Mouse (Mus musculus): ENCODE measurements around the gene Spata31d1d. TPM values are rescaled to one million over a fixed set of nuclear protein-coding genes. Genes with fewer than 3 reads are reported as not detected.
"Not testable (repeated sequence)": the region's sequence is repeated elsewhere in the genome, so short reads cannot be mapped to it uniquely, and the experiment has no call there.

The Spata31d1d gene
- total RNA-seq (2021): not detected
- long read RNA-seq: 0 reads

GRCm38 (mm10) chr13:59731652-59732051, at the start of gene Spata31d1d:
Gene Spata31d1d (minus strand): TSS chr13:59731752.
- DNase-seq (ENCODE audit: low spot score in 2 of 2): no peak

- not testable (repeated sequence) for DNase-seq (ENCODE audit: low spot score in 2 of 2)
Observed at GRCm38 (mm10) chr13:59779744-59780264, 48.3 kb upstream of the Spata31d1d start.

- no peak for DNase-seq (ENCODE audit: low spot score in 2 of 2)
Observed at GRCm38 (mm10) chr13:59779213-59779612, 47.7 kb upstream of the Spata31d1d start.

- DNase-seq (ENCODE audit: low spot score in 2 of 2): no peak
Observed at GRCm38 (mm10) chr13:59775168-59775567, 43.6 kb upstream of the Spata31d1d start.

- DNase-seq (ENCODE audit: low spot score in 2 of 2): peak in 1 of 2 experiments; percentile 57
Observed at GRCm38 (mm10) chr13:59771257-59771656, 39.7 kb upstream of the Spata31d1d start.

- DNase-seq (ENCODE audit: low spot score in 2 of 2): peak in 1 of 2 experiments; percentile 25
Observed at GRCm38 (mm10) chr13:59770847-59771246, 39.3 kb upstream of the Spata31d1d start.

- DNase-seq (ENCODE audit: low spot score in 2 of 2): peak; percentile 84 to 90
Observed at GRCm38 (mm10) chr13:59770164-59770562, 38.6 kb upstream of the Spata31d1d start.

GRCm38 (mm10) chr13:59769296-59770163, 38.0 kb upstream of the Spata31d1d start, which contains the start of gene Isca1:
Gene Isca1 (minus strand): TSS chr13:59769810.
- peak; percentile 98 to 100 for DNase-seq (ENCODE audit: low spot score in 2 of 2)

- DNase-seq (ENCODE audit: low spot score in 2 of 2): no peak
Observed at GRCm38 (mm10) chr13:59768531-59768930, 37.0 kb upstream of the Spata31d1d start.

GRCm38 (mm10) chr13:59766786-59767515, 35.4 kb upstream of the Spata31d1d start:
- DNase-seq (ENCODE audit: low spot score in 2 of 2): no peak

- no peak for DNase-seq (ENCODE audit: low spot score in 2 of 2)
Observed at GRCm38 (mm10) chr13:59762791-59763190, 31.2 kb upstream of the Spata31d1d start.

- DNase-seq (ENCODE audit: low spot score in 2 of 2): no peak
Observed at GRCm38 (mm10) chr13:59756906-59757305, 25.4 kb upstream of the Spata31d1d start.

- no peak for DNase-seq (ENCODE audit: low spot score in 2 of 2)
Observed at GRCm38 (mm10) chr13:59750310-59750709, 18.8 kb upstream of the Spata31d1d start.

GRCm38 (mm10) chr13:59746711-59747110, 15.2 kb upstream of the Spata31d1d start, which contains the start of gene 1700014D04Rik:
Gene 1700014D04Rik (minus strand): TSS chr13:59746752.
- peak in 1 of 2 experiments; percentile 35 for DNase-seq (ENCODE audit: low spot score in 2 of 2)

- DNase-seq (ENCODE audit: low spot score in 2 of 2): no peak
Observed at GRCm38 (mm10) chr13:59746164-59746563, 14.6 kb upstream of the Spata31d1d start.

- no peak for DNase-seq (ENCODE audit: low spot score in 2 of 2)
Observed at GRCm38 (mm10) chr13:59745462-59745861, 13.9 kb upstream of the Spata31d1d start.

GRCm38 (mm10) chr13:59741697-59742096, 10.1 kb upstream of the Spata31d1d start:
- no peak for DNase-seq (ENCODE audit: low spot score in 2 of 2)

- DNase-seq (ENCODE audit: low spot score in 2 of 2): no peak
Observed at GRCm38 (mm10) chr13:59741096-59741495, 9.5 kb upstream of the Spata31d1d start.

GRCm38 (mm10) chr13:59739397-59739796, 7.8 kb upstream of the Spata31d1d start:
- no peak for DNase-seq (ENCODE audit: low spot score in 2 of 2)

GRCm38 (mm10) chr13:59738455-59738854, 6.9 kb upstream of the Spata31d1d start:
- DNase-seq (ENCODE audit: low spot score in 2 of 2): no peak

- DNase-seq (ENCODE audit: low spot score in 2 of 2): no peak
Observed at GRCm38 (mm10) chr13:59735190-59735589, 3.6 kb upstream of the Spata31d1d start.

GRCm38 (mm10) chr13:59734347-59734746, 2.8 kb upstream of the Spata31d1d start:
- DNase-seq (ENCODE audit: low spot score in 2 of 2): not testable (repeated sequence)

All from layer of hippocampus, adult 18-20 months (tissue).